Mouse (Mus musculus): ENCODE measurements at regions not wholly inside any gene's neighbourhood (a gene's known extent, or its start where the extent isn't known, plus 50 kb on each side); places are given as distances from the start of the nearest gene placed in this dataset.

GRCm38 (mm10) chr2:178784822-178785589 lies 354.7 kb downstream of the Cdh26 start:
- TF ChIP-seq POLR2A (IDR thresholded peaks at IDR 0.05; ENCODE audit: extremely low read depth, insufficient read depth, low read length) (no peak), CTCF (IDR thresholded peaks at IDR 0.05; ENCODE audit: low read depth, low read length) (no peak)
- no peak overlapping the region for H3K4me3 ChIP-seq (ENCODE audit: insufficient read depth, low read depth, low read length)
- no peaks in the 10 kb centered on the region; the same call in 1 of the 2 replicates for H3K27me3 ChIP-seq (ENCODE audit: control insufficient read depth, insufficient read depth, low read length)
- no peak overlapping the region for H3K27ac ChIP-seq (replicated peaks; ENCODE audit: insufficient read depth, low read depth, low read length)
- no peaks in the 10 kb centered on the region for H3K4me1 ChIP-seq (ENCODE audit: control insufficient read depth, insufficient read depth, low read length)
- no peaks in the 10 kb centered on the region for H3K79me2 ChIP-seq (ENCODE audit: control insufficient read depth, insufficient read depth, low read length)
- WGBS, result 85% methylated on average over 25 of the region's 25 CpGs
- no peak overlapping the region for H3K9ac ChIP-seq (ENCODE audit: low read depth, low read length)
- H3K36me3 ChIP-seq (ENCODE audit: control insufficient read depth, insufficient read depth, low read length), result no peaks in the 10 kb centered on the region
- no peak for DNase-seq (ENCODE audit: extremely low read depth, low read depth, low spot score)

- WGBS, result 66% methylated on average over 6 of the region's 6 CpGs
- TF ChIP-seq POLR2A (IDR thresholded peaks at IDR 0.05; ENCODE audit: extremely low read depth, insufficient read depth, low read length) (no peak), CTCF (IDR thresholded peaks at IDR 0.05; ENCODE audit: low read depth, low read length) (no peak)
- Histone ChIP-seq H3K36me3 (ENCODE audit: control insufficient read depth, insufficient read depth, low read length) (no peaks in the 10 kb centered on the region), H3K79me2 (ENCODE audit: control insufficient read depth, insufficient read depth, low read length) (no peaks in the 10 kb centered on the region), H3K9ac (ENCODE audit: low read depth, low read length) (no peak overlapping the region), H3K27me3 (ENCODE audit: control insufficient read depth, insufficient read depth, low read length) (no peaks in the 10 kb centered on the region; the same call in 1 of the 2 replicates), H3K4me1 (ENCODE audit: control insufficient read depth, insufficient read depth, low read length) (no peaks in the 10 kb centered on the region), H3K4me3 (ENCODE audit: insufficient read depth, low read depth, low read length) (no peak overlapping the region), H3K27ac (replicated peaks; ENCODE audit: insufficient read depth, low read depth, low read length) (no peak overlapping the region)
- DNase-seq (ENCODE audit: extremely low read depth, low read depth, low spot score), result no peak
These were observed 355.5 kb downstream of the Cdh26 start for GRCm38 (mm10) chr2:178785843-178786242.

DNA sequence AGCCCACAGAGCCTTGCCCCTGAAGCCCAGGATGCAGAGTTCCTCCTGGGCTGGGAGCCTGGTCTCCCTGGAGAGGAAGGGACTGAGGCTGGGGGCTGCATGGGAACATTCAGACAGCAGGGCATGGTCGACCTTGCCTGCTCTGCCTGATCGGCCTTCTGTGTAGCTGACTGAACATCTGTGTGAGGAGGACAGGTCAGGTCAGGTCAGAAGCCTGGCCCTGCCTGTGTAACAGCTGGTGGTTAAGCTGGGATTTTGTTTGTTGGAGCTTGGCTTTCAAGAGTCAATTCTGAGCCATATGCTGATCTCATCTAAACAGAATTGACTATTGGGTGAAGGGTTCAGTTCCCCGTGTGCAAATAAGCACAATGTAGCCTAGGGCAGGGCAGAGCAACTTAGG lies 365.5 kb downstream of the Cdh26 start:
- Histone ChIP-seq H3K27me3 (ENCODE audit: control insufficient read depth, insufficient read depth, low read length) (no peaks in the 10 kb centered on the region), H3K79me2 (ENCODE audit: control insufficient read depth, insufficient read depth, low read length) (no peaks in the 10 kb centered on the region), H3K27ac (replicated peaks; ENCODE audit: insufficient read depth, low read depth, low read length) (no peak overlapping the region), H3K36me3 (ENCODE audit: control insufficient read depth, insufficient read depth, low read length) (no peaks in the 10 kb centered on the region), H3K9ac (ENCODE audit: low read depth, low read length) (no peak overlapping the region), H3K4me3 (ENCODE audit: insufficient read depth, low read depth, low read length) (no peak overlapping the region), H3K4me1 (ENCODE audit: control insufficient read depth, insufficient read depth, low read length) (no peaks in the 10 kb centered on the region)
- DNase-seq (ENCODE audit: extremely low read depth, low read depth, low spot score), result no peak
- TF ChIP-seq CTCF (IDR thresholded peaks at IDR 0.05; ENCODE audit: low read depth, low read length) (no peak), POLR2A (IDR thresholded peaks at IDR 0.05; ENCODE audit: extremely low read depth, insufficient read depth, low read length) (no peak)
- whole genome bisulfite sequencing, result 25% methylated on average over 3 of the region's 3 CpGs

- WGBS, result 65% methylated on average over 12 of the region's 12 CpGs
- DNase-seq (ENCODE audit: extremely low read depth, low read depth, low spot score), result no peak
- Histone ChIP-seq H3K79me2 (ENCODE audit: control insufficient read depth, insufficient read depth, low read length) (no peaks in the 10 kb centered on the region), H3K36me3 (ENCODE audit: control insufficient read depth, insufficient read depth, low read length) (no peaks in the 10 kb centered on the region), H3K27me3 (ENCODE audit: control insufficient read depth, insufficient read depth, low read length) (0 out of 2 replicates have a peak, but pooled peaks cover 2% of the 10 kb centered on the region), H3K9ac (ENCODE audit: low read depth, low read length) (no peak overlapping the region), H3K4me3 (ENCODE audit: insufficient read depth, low read depth, low read length) (no peak overlapping the region), H3K27ac (replicated peaks; ENCODE audit: insufficient read depth, low read depth, low read length) (no peak overlapping the region), H3K4me1 (ENCODE audit: control insufficient read depth, insufficient read depth, low read length) (no peaks in the 10 kb centered on the region)
- TF ChIP-seq POLR2A (IDR thresholded peaks at IDR 0.05; ENCODE audit: extremely low read depth, insufficient read depth, low read length) (no peak), CTCF (IDR thresholded peaks at IDR 0.05; ENCODE audit: low read depth, low read length) (no peak)
These were observed 371.1 kb downstream of the Cdh26 start for GRCm38 (mm10) chr2:178801464-178801863.

DNA sequence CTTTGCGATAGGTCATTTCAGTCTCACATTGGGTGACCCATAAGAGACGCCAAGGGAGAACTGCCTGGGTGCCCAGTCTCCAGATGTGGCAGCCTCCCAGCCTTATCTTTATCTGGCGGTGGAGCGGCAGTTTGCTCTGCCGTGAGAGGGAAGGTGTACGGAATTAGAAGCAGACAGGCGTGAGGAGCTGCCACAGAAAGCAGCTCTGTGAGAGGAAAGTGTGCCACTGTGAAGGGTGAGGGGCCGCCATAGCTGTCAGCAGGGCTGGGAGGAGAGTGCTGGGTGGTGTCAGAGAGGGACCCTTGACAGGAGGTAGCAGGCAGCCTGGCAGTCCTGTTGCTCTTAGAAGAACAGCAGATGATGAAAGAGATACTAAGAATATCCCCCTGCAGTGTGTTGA lies 375.0 kb downstream of the Cdh26 start:
- Histone ChIP-seq H3K27ac (replicated peaks; ENCODE audit: insufficient read depth, low read depth, low read length) (no peak overlapping the region), H3K27me3 (ENCODE audit: control insufficient read depth, insufficient read depth, low read length) (0 out of 2 replicates have a peak, but pooled peaks cover 2% of the 10 kb centered on the region), H3K36me3 (ENCODE audit: control insufficient read depth, insufficient read depth, low read length) (no peaks in the 10 kb centered on the region), H3K9ac (ENCODE audit: low read depth, low read length) (no peak overlapping the region), H3K4me3 (ENCODE audit: insufficient read depth, low read depth, low read length) (no peak overlapping the region), H3K4me1 (ENCODE audit: control insufficient read depth, insufficient read depth, low read length) (no peaks in the 10 kb centered on the region), H3K79me2 (ENCODE audit: control insufficient read depth, insufficient read depth, low read length) (no peaks in the 10 kb centered on the region)
- DNase-seq (ENCODE audit: extremely low read depth, low read depth, low spot score), result no peak
- WGBS, result 43% methylated on average over 8 of the region's 8 CpGs
- TF ChIP-seq CTCF (IDR thresholded peaks at IDR 0.05; ENCODE audit: low read depth, low read length) (no peak), POLR2A (IDR thresholded peaks at IDR 0.05; ENCODE audit: extremely low read depth, insufficient read depth, low read length) (no peak)

DNA sequence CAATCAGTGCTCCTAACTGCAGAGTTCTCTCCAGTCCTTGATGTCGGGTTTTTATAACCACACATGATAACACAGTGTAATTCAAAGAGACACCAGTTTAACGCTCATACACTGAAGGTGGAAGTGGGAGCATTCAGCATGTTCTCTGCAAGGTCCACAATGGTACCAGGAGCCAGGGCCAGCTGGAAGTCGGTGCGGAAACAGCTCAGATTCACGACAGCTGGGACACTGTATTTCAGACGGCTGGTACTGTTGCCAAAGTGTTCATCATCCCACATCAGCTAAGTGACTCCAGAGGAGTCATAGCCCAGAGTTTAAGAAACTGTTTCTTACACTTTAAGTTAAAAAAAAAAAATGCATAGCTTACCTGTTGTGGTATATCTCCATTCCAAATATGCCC lies 391.2 kb downstream of the Cdh26 start:
- Histone ChIP-seq H3K36me3 (ENCODE audit: control insufficient read depth, insufficient read depth, low read length) (no peaks in the 10 kb centered on the region), H3K27me3 (ENCODE audit: control insufficient read depth, insufficient read depth, low read length) (no peaks in the 10 kb centered on the region), H3K9ac (ENCODE audit: low read depth, low read length) (no peak overlapping the region), H3K4me1 (ENCODE audit: control insufficient read depth, insufficient read depth, low read length) (no peaks in the 10 kb centered on the region), H3K27ac (replicated peaks; ENCODE audit: insufficient read depth, low read depth, low read length) (no peak overlapping the region), H3K4me3 (ENCODE audit: insufficient read depth, low read depth, low read length) (no peak overlapping the region), H3K79me2 (ENCODE audit: control insufficient read depth, insufficient read depth, low read length) (no peaks in the 10 kb centered on the region)
- TF ChIP-seq POLR2A (IDR thresholded peaks at IDR 0.05; ENCODE audit: extremely low read depth, insufficient read depth, low read length) (no peak), CTCF (IDR thresholded peaks at IDR 0.05; ENCODE audit: low read depth, low read length) (no peak)
- DNase-seq (ENCODE audit: extremely low read depth, low read depth, low spot score), result no peak
- WGBS, result 84% methylated on average over 6 of the region's 6 CpGs

Measured in liver, adult 2 months (tissue).